Mouse (Mus musculus): ENCODE data around the gene Prkch.

Prkch gene

DNA sequence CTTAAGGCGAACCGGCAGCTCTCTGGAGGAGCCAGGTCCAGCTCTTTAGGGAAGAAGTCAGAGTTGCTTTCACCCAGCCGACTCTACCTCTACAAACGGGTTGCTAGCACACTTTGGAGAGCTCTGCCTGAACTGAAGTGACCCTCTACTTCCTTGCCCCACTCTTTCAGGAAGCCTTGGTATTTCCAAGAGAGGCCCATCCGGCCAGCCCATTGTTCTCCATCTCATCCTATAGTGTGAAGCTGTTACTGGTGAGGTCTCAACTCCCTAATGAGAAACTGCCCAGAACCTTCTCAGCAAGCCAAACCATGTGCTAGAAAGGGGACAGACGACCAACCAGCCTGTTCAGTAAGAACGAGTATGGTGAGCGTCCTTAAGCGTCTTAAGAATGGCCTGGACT is 1.3 kb upstream of the Prkch start:
- DNase-seq (ENCODE audit: low spot score) = no peak

GRCm38 (mm10) chr12:73583813-73584609 is 585 bp upstream of the Prkch start:
- peak; percentile 24 for DNase-seq (ENCODE audit: low spot score)

DNA sequence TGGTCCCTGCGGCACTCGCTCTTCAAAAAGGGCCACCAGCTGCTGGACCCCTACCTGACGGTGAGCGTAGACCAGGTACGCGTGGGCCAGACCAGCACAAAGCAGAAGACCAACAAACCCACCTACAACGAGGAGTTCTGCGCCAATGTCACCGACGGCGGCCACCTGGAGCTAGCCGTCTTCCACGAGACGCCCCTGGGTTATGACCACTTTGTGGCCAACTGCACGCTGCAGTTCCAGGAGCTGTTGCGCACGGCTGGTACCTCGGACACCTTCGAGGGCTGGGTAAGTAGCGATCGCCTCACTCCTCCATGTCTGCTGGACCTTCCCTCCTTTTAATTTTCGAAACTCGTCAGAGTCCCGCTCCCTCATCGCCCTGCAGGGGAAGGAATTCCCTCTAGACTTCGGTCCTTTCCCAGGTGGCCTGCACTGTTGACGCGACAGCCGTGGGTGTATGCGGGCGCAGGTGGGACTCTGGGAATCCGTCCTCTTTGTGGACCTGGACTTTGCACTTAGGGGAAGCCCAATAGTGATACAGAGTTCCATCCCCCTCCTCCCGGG is 725 bp downstream of the Prkch start:
- no peak for DNase-seq (ENCODE audit: low spot score)

GRCm38 (mm10) chr12:73585850-73586249 is 1.3 kb downstream of the Prkch start:
- no peak for DNase-seq (ENCODE audit: low spot score)

DNA sequence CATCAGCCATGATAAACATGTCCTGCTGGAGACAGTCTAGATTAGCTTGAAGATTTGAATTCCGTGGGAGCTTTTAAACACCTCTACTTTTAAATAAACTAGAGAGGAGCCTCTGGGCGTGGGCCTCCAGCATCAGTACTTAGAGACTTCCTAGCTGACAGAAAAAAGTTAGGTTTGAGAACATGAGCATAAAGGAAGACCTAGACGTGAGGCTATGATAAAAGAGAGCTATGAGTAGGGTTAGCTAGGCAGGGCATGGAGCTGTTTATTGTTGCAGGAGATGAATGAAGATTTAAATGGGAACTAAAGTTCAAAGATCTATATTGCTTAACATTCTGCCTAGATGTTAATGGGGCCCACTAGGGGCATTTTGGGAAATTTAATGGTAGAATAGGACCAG is 2.7 kb downstream of the Prkch start:
- no peak for DNase-seq (ENCODE audit: low spot score)

DNA sequence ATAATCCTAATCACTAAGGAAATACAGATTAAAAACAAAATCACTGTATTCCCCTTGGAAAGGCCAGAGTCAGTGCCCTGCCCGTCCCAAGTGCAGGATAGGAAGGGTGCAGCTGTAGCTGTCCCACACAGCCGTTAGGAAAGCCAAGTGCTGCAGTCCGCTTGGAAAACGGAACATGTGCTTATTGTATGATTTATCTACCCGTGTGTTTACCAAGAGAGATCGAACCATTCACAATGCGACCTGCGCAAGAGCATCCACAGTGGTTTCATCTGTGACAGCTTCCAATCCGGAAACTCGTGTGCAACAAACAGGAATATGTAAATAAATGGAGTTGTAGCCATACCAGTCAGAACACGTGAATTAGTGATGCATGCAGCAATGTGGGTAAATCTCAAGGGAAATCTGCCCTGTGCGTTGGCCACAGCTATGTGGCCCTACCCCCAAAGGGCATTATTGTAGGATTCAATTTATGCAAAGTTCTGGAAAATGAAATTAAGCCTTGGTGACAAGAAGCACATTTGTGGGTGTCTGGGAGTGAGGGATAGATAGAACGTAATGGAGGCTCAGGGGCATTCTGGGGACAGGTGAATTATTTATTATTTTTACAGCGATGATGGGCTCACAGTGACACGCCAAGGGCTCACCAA is 6.2 kb downstream of the Prkch start:
- DNase-seq (ENCODE audit: low spot score) = no peak

GRCm38 (mm10) chr12:73591625-73592024 is 7.0 kb downstream of the Prkch start:
- DNase-seq (ENCODE audit: low spot score) = no peak

DNA sequence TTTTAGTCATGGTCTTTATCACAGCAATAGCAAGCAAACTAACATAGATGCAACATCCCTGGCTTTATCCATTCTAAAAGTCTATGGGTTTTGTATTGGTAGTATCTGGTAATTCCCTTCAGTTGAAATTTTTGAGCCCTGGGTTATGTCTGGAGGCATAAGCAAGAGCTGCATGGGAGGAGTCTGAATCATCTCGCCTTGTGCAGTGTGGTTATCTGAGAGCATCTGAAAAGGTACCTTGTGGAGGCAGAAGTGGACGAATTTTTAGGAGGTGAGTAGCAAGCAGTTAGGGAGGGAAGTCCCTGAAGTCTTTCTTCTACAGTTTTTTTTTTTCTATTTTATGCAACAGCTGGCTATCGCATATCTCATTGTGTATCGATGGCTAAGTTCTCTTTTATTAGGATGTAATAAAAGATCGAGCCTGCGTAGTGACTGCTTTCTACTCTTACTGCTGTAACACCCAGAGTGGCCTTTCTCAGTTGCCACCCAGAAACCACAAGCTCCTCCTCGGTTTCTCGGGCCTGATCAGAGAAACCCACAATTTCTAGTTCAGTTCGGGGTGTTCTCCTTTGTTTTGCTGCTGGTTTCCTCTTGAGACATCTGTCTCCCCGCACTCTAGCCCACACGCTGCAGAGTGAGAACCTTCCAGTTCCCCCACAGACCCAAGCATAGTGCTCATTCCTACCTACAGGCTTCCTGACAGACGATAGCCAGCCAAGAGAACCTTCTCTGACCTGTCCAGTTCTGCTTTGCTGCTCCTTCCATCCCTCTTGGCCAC is 8.6 kb downstream of the Prkch start:
- no peak for DNase-seq (ENCODE audit: low spot score)

DNA sequence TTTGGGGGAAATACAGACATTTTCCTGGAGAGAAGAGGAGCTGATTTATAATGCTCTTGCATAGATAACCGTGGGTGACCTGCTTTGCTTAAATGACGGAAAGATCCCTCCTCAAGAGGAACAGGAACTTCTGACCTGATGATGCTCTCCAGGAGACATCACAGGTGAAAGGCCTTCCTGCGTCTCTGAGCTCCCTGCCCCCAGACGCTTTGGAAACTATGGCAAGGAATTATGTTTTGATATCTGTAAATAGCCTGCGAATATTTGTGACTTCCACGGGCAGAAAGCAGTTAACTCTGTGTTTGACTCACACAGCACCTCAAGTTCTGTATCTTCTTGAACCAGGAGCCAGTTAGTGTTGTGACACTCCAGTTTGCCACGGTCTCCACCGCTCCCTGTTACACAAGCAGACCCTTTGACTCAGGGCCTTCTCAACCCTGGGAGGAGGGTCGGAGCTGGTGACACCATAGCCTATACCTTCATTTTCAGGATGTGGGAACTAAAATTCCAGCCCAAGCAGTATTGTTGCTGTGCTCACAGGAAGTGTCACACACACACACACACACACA is 9.7 kb downstream of the Prkch start:
- no peak for DNase-seq (ENCODE audit: low spot score)

DNA sequence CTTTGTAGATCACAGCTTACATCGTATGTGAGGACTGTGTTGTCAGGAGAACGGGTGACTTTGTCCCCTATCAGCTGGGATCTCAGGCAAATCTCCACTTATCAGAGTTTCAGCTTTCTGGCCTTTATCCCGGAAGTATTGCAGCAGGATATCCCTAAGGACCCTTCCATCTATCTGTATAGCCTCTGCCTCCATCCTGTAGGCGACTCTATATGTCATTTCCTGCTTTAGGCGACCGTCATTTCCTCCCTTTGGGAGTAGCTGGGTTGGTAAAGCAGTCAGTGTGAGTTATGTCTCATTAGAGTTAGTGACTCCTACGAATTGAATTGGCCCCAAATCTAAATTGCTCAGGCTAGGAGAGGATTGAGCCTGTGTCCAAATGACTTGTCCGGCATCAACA is 10.6 kb downstream of the Prkch start:
- no peak for DNase-seq (ENCODE audit: low spot score)

- DNase-seq (ENCODE audit: low spot score) = no peak
These were observed 13.6 kb downstream of the Prkch start for GRCm38 (mm10) chr12:73598241-73598640.

DNA sequence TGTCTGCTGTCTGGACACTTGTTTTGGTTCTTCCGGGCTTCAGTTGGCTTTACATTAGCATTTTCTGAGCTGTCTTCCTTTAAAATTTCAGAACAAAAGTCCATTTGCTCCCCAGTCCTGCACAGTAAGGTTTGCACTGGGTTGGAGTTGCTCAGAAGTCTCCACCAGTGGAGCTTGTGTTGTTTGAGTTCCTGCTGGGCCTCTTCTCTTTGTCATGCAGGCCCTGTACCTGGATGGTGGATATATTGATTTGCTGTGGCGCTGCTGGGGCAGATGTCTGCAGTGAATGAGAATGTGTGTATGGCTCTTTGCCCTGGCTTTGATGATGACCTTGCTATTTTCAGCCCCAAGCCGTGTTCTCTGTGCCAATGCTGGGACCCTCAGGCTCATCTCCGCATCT is 15.9 kb downstream of the Prkch start:
- DNase-seq (ENCODE audit: low spot score) = no peak

DNA sequence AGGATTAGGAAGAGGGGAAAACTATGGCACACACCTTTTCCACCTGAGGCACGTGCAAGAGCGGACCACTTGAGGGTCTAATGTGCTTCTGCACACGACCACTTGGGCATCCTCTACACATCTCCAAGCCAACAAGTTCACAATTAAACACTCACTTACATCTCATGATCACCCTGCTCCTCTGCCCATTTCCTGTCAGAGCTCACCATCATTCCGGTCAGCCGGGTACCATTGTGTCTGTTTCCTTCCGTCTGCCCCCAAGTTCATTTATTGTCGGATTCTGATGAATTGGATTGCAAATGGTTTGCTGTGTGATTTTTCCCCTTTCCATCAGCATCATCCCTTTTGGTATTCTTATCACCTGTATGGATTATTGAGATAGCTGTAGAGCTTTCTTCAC is 18.4 kb downstream of the Prkch start:
- no peak for DNase-seq (ENCODE audit: low spot score)

DNA sequence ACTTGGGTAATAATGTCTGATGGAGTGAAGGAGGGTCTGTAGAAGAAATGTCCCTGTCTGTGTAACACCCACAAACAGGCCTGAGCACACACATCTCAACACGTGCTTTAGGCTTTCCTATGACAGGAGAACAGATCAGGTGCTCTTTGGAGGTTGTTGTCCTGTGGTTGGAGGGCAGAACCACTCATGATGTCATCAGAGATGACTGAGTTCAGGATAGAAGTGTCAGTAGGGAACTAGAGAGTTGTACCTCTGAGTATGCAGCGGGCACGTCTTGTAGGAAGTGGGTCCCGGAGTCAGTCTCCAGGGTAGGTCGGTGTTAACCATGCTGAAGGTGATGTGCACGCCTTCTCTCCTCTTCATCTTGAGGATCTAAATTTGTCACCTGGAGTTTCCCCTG is 19.1 kb downstream of the Prkch start:
- no peak for DNase-seq (ENCODE audit: low spot score)

DNA sequence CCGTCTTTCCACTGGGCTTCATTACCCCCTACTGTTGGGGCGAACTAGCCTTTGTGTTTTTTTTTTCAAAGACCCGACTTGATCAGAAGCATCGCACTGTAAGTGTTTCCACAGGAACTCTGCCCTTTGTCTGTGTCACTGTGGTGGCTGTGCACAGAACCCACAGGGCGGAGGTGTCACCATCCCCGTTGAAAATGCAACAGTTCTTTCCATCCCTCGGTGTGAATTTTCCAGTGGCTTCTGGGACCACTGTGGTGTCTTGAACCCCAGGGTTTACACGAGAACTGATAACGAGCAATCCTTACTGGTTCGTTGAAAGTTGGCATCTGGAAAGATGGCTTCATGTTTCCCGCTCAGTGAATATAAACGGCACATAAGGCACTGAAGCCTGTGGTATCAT is 20.2 kb downstream of the Prkch start:
- no peak for DNase-seq (ENCODE audit: low spot score)

DNA sequence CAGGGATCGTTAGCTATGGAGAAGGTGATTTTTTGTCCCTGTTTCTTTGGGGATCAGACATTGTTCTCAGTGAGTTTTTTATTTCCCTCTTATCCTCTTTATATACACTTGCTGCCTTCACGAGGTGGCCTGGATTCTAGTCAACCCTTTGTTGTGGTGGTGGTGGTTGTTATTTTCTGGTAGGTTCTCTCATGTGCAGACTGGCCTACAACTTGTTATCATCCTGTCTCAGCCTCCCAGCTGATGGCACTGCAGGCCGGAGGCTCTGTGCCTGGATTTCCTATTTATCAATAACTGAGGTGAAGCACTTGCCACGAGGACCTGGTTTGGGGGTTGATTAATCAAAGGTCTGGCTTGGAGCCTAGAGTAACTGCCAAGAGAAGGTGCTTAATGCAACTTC is 20.6 kb downstream of the Prkch start:
- DNase-seq (ENCODE audit: low spot score) = no peak

DNA sequence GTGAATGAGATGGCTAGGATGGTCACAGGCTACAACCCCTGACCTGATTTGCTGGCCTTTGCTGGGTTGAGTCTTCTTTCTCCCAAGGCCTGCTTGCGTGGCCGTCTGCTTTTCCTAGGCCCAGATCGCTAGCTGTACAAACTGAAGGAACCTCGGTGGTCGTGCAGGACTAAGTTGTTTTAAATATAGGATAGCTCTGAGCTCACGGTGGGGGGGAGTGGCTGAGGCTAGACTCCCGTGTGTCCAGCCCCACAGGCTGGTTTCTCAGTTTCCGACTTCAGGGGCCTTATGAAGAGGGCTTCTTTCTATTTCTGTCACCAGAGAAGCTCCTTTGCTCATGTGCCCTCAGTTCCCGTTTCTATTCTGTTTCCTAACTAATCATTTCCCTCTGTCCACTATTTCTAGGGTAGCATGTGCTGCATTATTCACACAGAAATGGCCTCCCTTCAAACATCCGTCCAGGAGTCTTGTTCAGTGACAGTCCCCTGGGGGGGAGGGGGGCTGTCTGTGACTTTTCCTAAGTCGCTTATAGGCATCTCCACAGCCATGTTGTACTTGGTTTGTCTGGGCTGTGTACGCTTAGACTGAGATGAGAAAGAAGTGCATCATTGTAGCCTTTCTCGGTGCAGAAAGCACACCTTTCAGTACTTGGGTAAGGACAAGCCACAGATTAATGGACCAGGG is 22.9 kb downstream of the Prkch start:
- no peak for DNase-seq (ENCODE audit: low spot score)

- DNase-seq (ENCODE audit: low spot score) = no peak
These were observed 23.4 kb downstream of the Prkch start for GRCm38 (mm10) chr12:73608065-73608397.

GRCm38 (mm10) chr12:73609262-73609661 is 24.7 kb downstream of the Prkch start:
- no peak for DNase-seq (ENCODE audit: low spot score)

DNA sequence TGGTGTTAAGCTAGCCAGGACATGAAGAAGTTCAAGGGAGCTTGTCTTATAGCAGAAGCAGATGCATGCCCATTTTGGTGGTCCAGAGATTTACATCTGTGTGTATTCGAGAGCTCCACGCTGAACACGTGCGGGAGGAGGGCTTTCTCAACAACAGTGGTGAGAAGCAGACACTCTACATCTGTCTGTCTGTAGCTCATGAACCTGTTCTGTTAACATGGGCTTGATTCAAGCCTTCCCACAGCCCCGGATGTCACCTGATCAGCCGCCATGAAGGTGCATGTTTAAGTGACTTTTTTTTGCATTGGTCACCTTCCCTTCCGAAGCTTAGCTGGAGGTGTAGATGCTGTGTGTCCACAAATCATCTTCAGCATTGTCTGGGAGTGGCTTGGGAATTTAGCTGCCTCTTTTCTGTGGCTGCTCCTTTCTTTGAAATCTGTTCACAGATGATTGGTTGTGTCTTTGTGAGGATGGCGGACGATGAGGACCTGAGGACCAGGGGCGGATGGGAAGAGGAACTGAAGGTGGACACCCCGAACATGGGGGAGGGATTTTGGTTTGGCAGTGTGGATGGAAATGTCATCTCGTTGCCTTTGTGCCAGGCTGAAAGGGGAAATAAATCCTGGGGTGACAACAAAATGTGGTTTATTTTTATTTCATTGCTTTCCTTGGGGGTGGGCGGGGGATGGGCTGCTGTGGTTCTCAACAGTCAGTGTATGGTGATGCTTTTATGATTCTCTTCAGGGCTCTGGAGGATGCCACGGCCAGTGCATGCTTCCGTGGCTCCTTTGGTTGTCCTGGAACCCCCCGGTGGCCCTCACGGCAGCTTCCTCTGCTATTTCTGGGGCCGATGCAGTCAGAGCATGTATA is 25.3 kb downstream of the Prkch start:
- DNase-seq (ENCODE audit: low spot score) = no peak

DNA sequence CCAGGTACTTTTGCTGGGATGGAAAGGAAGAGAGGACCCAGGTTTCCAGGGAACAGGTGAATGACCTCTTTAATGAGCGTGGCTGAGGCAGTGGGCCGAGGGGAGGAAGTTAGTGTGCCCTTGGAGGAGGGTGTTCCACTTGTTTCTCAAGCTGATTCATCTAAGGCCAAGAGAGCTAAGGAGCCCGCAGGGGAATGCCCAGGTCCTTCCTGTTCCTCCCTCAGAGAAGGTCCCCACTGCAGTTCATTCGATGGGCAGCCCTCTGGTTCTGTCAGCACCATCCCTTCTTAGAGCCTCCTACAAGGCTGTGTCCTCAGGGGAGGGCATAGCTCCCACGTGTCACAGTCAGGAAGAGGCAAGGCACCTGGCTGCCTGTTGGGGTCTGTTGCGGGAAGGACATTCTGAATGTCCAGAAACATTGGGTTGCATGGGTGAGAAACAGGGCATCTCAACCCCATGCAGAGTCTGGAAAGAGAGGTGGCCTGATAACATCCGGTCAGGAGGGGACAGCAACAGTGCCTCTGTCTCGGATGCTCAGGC is 26.3 kb downstream of the Prkch start:
- no peak for DNase-seq (ENCODE audit: low spot score)

Data from ovary, adult 18-20 months (tissue).